Mouse (Mus musculus): ENCODE results near the gene Glg1.

Glg1 gene

GRCm38 (mm10) chr8:111155721-111156436 lies 103.1 kb downstream of the Glg1 start:
- DNase-seq (ENCODE audit: low spot score in 2 of 2): no peak

GRCm38 (mm10) chr8:111145460-111146012 lies 113.5 kb downstream of the Glg1 start:
- DNase-seq (ENCODE audit: low spot score in 2 of 2): peak; percentile 88 to 90

GRCm38 (mm10) chr8:111144901-111145459 lies 114.0 kb downstream of the Glg1 start:
- DNase-seq (ENCODE audit: low spot score in 2 of 2): peak in 1 of 2 experiments; percentile 14

- no peak for DNase-seq (ENCODE audit: low spot score in 2 of 2)
Observed at GRCm38 (mm10) chr8:111142521-111142920, 116.5 kb downstream of the Glg1 start.

- no peak for DNase-seq (ENCODE audit: low spot score in 2 of 2)
Observed at GRCm38 (mm10) chr8:111130756-111131155, 128.3 kb downstream of the Glg1 start.

- DNase-seq (ENCODE audit: low spot score in 2 of 2): no peak
Observed at GRCm38 (mm10) chr8:111119481-111119880, 139.5 kb downstream of the Glg1 start.

- no peak for DNase-seq (ENCODE audit: low spot score in 2 of 2)
Observed at GRCm38 (mm10) chr8:111114891-111115290, 144.1 kb downstream of the Glg1 start.

All from right cerebral cortex, postnatal 36 days (tissue).